Mouse (Mus musculus): ENCODE data around the gene Mex3a.

GRCm38 (mm10) chr3:88548180-88548917 lies 16.2 kb downstream of the Mex3a start, which contains the start of gene Rab25:
- TF ChIP-seq CTCF (IDR thresholded peaks at IDR 0.05; ENCODE audit: low read depth, low read length) = no peak
- TF ChIP-seq POLR2A (IDR thresholded peaks at IDR 0.05; ENCODE audit: extremely low read depth, insufficient read depth, low read length) = no peak

Measured in liver, adult 2 months (tissue).